Mouse (Mus musculus) thymus, adult 2 months (tissue): ENCODE data around the gene Gm5114. TPM values are rescaled to one million over a fixed set of nuclear protein-coding genes. Genes with fewer than 3 reads are reported as not detected.
"Not testable (repeated sequence)": the region's sequence is repeated elsewhere in the genome, so short reads cannot be mapped to it uniquely, and the experiment has no call there.

ENCODE experiments used
- DNase-seq: peaks from one replicate; pipeline ENCODE4 v3.0.0; 2021
- H3K27ac ChIP-seq: fragments of 200-500 bp; 2 replicates; pipeline ENCODE4 v1.5.1; 2012; ENCODE audit warnings: low read length, control low read depth; ENCODE audit not compliant: control insufficient read depth, insufficient read depth
- H3K27me3 ChIP-seq: fragments of 200-500 bp; 2 replicates; pipeline ENCODE4 v1.6.1; 2012; ENCODE audit warnings: mild to moderate bottlenecking, low read length, moderate library complexity, mixed read lengths; ENCODE audit not compliant: control insufficient read depth, insufficient read depth
- H3K36me3 ChIP-seq: fragments of 200-500 bp; 2 replicates; pipeline ENCODE4 v1.6.1; 2012; ENCODE audit warnings: mild to moderate bottlenecking, low read length, moderate library complexity; ENCODE audit not compliant: control insufficient read depth, insufficient read depth
- H3K4me1 ChIP-seq: fragments of 200-500 bp; replicated peaks from 2 replicates; pipeline ENCODE4 v1.6.1; 2012; ENCODE audit warnings: low read length; ENCODE audit not compliant: control insufficient read depth, insufficient read depth
- H3K4me3 ChIP-seq: fragments of 200-500 bp; 2 replicates; pipeline ENCODE4 v1.5.1; 2012; ENCODE audit warnings: mild to moderate bottlenecking, low read length, control low read depth, moderate library complexity; ENCODE audit not compliant: control insufficient read depth, insufficient read depth
- CTCF ChIP-seq: fragments of 200-500 bp; IDR thresholded peaks from 2 replicates; pipeline ENCODE4 v1.5.1; 2012; ENCODE audit warnings: mild to moderate bottlenecking, control low read depth, low read length, moderate library complexity, borderline replicate concordance; ENCODE audit not compliant: control insufficient read depth, poor library complexity, insufficient read depth; ENCODE audit errors: extremely low read depth
- POLR2A ChIP-seq: fragments of 200-500 bp; IDR thresholded peaks from 2 replicates; pipeline ENCODE4 v1.6.1; 2012; ENCODE audit warnings: mild to moderate bottlenecking, low read length, control low read depth, moderate library complexity; ENCODE audit not compliant: control insufficient read depth, poor library complexity, insufficient read depth; ENCODE audit errors: extremely low read depth
- WGBS: fragments of 180-500 bp; shearing (Covaris S2); methylation state at CpG from one replicate; pipeline ENCODE4 v1.1.7; 2018; 5-methylcytosine and 5-hydroxymethylcytosine counted together
- polyA plus RNA-seq: library from polyadenylated mRNA; depleted of rRNA; stranded (reverse); fragments of >200 nt; gene quantifications from 2 replicates; pipeline ENCODE4 v1.2.3, GENCODE M21; 2012; rRNA removed

Gene Gm5114
- polyA plus RNA-seq, result not detected in 2 replicates

DNA sequence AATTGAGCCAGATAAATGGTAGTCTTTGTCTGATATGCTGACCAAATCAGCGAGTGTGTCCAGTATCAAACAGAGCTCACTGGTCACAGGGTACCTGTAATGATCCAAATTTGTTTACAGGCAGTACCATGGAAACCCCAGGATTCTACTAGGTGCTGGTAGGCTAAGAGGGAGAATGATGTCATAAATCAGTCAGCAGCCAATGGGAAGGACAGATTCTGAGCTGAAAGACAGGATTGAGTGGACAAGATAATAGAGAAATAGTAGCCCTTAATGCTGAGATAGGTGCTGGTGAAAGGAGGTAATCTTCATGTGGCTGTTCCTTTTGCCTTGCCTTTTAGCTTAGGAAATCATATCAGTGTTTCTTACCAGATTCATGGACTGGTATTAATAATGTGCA lies at the start of gene Gm5114:
Gene Gm5114, minus strand, starts transcription at position 101 of the 400 bp plus-strand sequence.
- H3K27ac ChIP-seq, H3K27me3 ChIP-seq, DNase-seq, H3K4me1 ChIP-seq, H3K4me3 ChIP-seq, H3K36me3 ChIP-seq: not testable (repeated sequence)
- 73% methylated on average over 1 of the region's 1 CpGs for WGBS

GRCm38 (mm10) chr7:39455806-39456205 lies 42.8 kb upstream of the Gm5114 start:
- WGBS, result 31% methylated on average over 6 of the region's 6 CpGs
- H3K4me3 ChIP-seq, result no peak overlapping the region
- no peaks in the 10 kb centered on the region for H3K36me3 ChIP-seq
- H3K27me3 ChIP-seq, result no peaks in the 10 kb centered on the region
- DNase-seq, result peak; percentile 2
- TF ChIP-seq CTCF (no peak), POLR2A (no peak)
- no peak overlapping the region for H3K27ac ChIP-seq
- no peaks in the 10 kb centered on the region for H3K4me1 ChIP-seq

DNA sequence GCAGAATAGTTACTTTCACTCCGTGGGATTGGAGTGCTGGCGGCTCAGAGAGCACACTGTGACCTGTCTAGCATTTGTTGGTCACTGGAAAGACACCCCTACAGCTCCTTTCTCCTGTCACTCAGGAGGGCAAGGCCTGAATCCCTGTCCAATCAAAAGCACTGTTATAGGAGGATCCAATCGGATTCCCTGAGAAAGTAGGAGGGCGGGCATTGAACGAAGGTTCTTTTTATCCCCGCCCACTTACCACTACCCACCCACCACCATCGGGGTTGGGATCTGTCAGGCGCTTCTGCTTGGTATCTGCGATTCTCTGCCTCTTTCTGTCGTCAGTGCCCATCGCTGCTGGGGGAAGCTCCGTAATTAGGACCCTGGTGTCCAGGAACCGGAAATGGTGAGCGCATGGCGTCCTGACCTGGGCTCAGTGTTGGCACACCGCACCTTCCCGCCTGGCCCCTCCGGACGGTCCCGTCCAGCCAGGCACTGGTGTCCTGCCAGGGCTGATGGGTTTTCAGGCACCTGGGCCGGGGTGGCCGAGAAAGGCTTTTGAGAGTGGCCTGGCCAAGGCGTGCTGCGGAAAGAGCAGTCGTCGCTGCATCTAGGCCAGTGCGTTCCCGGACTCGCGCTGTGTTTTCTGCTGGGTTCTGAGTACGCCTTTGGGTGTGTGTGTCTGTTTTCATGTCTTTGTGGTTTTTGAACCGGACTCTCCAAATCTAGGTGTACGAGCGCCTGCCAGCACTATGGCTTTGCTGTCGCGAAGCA lies 36.5 kb upstream of the Gm5114 start:
- Histone ChIP-seq H3K4me1 (no peaks in the 10 kb centered on the region), H3K27ac (no peak overlapping the region), H3K4me3 (peak overlapping the region; percentile 37), H3K27me3 (no peaks in the 10 kb centered on the region), H3K36me3 (no peaks in the 10 kb centered on the region)
- WGBS, result 3% methylated on average over 36 of the region's 36 CpGs
- TF ChIP-seq POLR2A (no peak), CTCF (no peak)
- peak; percentile 8 for DNase-seq

DNA sequence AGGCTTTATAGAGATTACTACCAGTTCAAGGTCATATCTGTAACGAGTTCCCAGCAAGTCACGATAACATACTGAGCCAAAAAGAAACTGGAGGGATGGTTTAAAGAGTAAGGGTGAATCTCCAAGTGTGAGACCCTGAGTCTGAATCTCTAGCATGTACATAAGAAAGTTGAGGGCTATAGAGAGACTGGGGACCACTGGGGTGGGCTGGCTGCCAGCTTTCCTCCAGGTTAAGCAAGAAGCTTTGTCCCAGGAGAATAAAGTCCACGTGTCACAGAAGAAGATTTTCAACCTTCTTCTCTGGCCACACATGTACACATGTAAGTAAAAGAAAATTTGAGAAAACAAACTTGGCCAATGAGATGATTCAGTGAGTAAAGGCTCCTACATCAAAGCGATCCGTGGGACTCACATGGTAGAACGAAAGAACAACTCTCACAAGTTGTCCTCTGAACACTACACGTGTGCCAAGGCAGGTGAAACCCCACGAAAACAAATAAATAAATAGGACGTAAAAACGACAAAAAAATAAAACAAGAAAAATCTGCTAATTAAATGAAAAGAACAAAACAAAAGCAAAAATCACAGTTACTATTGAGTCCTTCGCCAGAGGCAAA lies 35.8 kb upstream of the Gm5114 start:
- WGBS, result 56% methylated on average over 11 of the region's 11 CpGs
- DNase-seq, result no peak
- no peaks in the 10 kb centered on the region for H3K4me1 ChIP-seq
- H3K36me3 ChIP-seq, result no peaks in the 10 kb centered on the region
- H3K27me3 ChIP-seq, result no peaks in the 10 kb centered on the region
- H3K4me3 ChIP-seq, result no peak overlapping the region
- TF ChIP-seq CTCF, result no peak
- TF ChIP-seq POLR2A, result no peak
- no peak overlapping the region for H3K27ac ChIP-seq

GRCm38 (mm10) chr7:39441237-39441636 lies 28.3 kb upstream of the Gm5114 start:
- no peak for DNase-seq
- H3K4me1 ChIP-seq, result no peaks in the 10 kb centered on the region
- H3K27me3 ChIP-seq, result no peaks in the 10 kb centered on the region
- no peak for TF ChIP-seq CTCF
- no peak for TF ChIP-seq POLR2A
- no peak overlapping the region for H3K27ac ChIP-seq
- 39% methylated on average over 2 of the region's 2 CpGs for WGBS
- no peak overlapping the region for H3K4me3 ChIP-seq
- H3K36me3 ChIP-seq, result no peaks in the 10 kb centered on the region

DNA sequence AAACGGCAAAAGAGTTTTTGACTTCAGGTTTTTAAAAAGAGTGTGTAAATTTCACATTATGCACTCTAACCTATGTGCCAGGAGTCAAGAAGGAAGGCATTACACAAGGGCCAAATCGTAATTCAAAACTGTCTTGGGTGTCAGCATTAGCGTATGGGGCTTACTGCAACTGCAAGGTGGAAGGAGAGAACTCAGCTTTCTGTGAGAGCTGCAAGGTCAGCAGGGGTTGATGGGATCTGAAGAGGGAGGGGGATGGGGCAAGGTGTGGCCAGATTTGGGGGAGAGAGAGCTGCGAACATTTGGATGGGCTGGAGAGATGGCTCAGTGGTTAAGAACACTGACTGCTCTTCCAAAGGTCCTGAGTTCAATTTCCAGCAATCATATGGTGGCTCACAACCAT lies 27.4 kb upstream of the Gm5114 start:
- Histone ChIP-seq H3K27ac (no peak overlapping the region), H3K4me3 (no peak overlapping the region), H3K36me3 (no peaks in the 10 kb centered on the region), H3K4me1 (no peaks in the 10 kb centered on the region), H3K27me3 (no peaks in the 10 kb centered on the region)
- WGBS, result 84% methylated on average over 4 of the region's 4 CpGs
- no peak for DNase-seq
- no peak for TF ChIP-seq POLR2A
- TF ChIP-seq CTCF, result no peak

Other genes with a start within 250 kb of the Gm5114 start
- gene Zfp619, start 104.6 kb upstream of the Gm5114 start, polyA plus RNA-seq, result 0.24 and 0.51 TPM in 2 replicates